Mouse (Mus musculus) heart, embryonic 13.5 days (tissue): ENCODE measurements around the gene Jmjd6. TPM values are rescaled to one million over a fixed set of nuclear protein-coding genes. Genes with fewer than 3 reads are reported as not detected.

Experiments used
- ATAC-seq: fragments of 200-750 bp; cut with Nextera tagmentation; 2 replicates; pipeline ENCODE4 v1.8.0; 2017; ENCODE audit warnings: moderate TSS enrichment; ENCODE audit not compliant: insufficient number of reproducible peaks, low FRiP score, low TSS enrichment; ENCODE audit errors: extremely low read depth
- H3K27ac ChIP-seq: fragments of 300-500 bp; sonication (generic); replicated peaks from 2 replicates; pipeline ENCODE4 v1.5.1; 2015; ENCODE audit warnings: moderate library complexity, mild to moderate bottlenecking, inconsistent platforms
- H3K27me3 ChIP-seq: fragments of 300-500 bp; sonication (generic); replicated peaks from 2 replicates; pipeline ENCODE4 v1.6.1; 2015; ENCODE audit warnings: mild to moderate bottlenecking, inconsistent platforms
- H3K36me3 ChIP-seq: fragments of 300-500 bp; sonication (generic); 2 replicates; pipeline ENCODE4 v1.6.1; 2015; ENCODE audit warnings: mild to moderate bottlenecking, inconsistent platforms
- H3K4me1 ChIP-seq: fragments of 300-500 bp; sonication (generic); 2 replicates; pipeline ENCODE4 v1.6.1; 2015; ENCODE audit warnings: inconsistent platforms
- H3K4me2 ChIP-seq: fragments of 300-500 bp; sonication (generic); 2 replicates; pipeline ENCODE4 v1.6.1; 2015; ENCODE audit warnings: inconsistent platforms, mild to moderate bottlenecking, moderate library complexity
- H3K4me3 ChIP-seq: fragments of 300-500 bp; sonication (generic); 2 replicates; pipeline ENCODE4 v1.5.1; 2015; ENCODE audit warnings: moderate library complexity, mild to moderate bottlenecking, inconsistent platforms
- H3K9ac ChIP-seq: fragments of 300-500 bp; sonication (generic); 2 replicates; pipeline ENCODE4 v1.6.1; 2015; ENCODE audit warnings: inconsistent platforms, mild to moderate bottlenecking, moderate library complexity
- H3K9me3 ChIP-seq: fragments of 300-500 bp; sonication (generic); 2 replicates; pipeline ENCODE4 v1.6.1; 2016; ENCODE audit warnings: inconsistent platforms
- WGBS: fragments of 180-500 bp; shearing (Covaris S2); methylation state at CpG from one replicate; pipeline ENCODE4 v1.1.7; 2015; ENCODE audit warnings: mixed read lengths; 5-methylcytosine and 5-hydroxymethylcytosine counted together
- polyA plus RNA-seq: library from polyadenylated mRNA; unstranded; fragments of >200 nt; fragmentation: Nextera tagmentation; extraction: Ambion mirVana; gene quantifications from 2 replicates; pipeline ENCODE4 v1.2.1, GENCODE M21; 2015

Gene Jmjd6
- polyA plus RNA-seq: 61.7 and 75.3 TPM in 2 replicates

DNA sequence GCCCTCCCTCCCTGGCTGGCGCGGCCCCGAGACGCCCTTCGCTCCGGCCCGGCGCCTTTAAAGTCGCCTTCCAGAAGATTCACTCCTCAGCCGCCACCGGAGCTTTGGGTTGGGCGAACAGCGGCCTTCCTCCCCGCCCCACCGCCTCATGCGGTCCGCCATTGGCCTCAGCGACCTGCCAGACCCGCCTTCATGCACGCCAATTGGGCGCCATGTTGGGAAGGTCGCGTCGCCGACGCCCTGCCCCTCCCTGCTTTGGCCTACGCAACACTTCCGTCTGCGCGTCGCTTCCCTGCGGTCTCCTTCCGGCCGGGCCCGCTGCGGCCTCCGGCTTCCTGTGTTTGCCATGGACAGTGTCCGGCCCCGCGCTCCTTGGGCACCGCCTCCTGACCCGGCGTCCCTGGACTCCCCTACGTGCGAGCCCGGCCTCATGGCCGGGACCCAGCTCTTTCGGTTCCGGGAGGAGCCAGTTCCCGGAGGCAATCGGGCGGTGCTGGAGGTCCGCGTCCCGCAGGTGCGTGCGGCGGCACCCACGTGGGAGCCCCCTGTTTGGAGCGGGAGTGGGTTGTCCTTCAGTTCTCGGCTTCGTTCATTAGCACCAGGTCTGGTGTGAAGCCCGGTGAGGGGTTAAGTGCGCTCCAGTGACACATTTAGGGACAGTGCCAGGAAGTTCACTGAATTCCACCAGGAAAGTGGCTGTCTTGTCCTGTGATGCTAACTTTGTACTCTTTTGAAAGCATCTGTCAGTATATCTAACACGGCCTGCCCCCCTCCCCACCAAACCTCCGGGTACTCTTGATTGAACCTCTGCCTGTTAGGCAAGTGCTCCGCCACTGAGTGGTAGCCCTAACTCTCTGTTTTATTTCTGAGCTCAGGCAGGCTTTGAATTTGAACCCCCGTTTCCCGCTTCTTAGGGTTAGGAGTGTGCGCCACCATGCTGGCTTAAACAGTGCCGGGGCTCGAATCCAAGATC, at the start of gene Jmjd6, which contains the start of gene Mettl23:
Jmjd6 (minus strand) TSS at position 189 of the 973 bp plus-strand sequence.
Mettl23 (plus strand) TSS at position 18 of the 973 bp plus-strand sequence.
- no peaks in the 10 kb centered on the region for H3K9me3 ChIP-seq
- peak; percentile 96 for ATAC-seq
- H3K27me3 ChIP-seq: no peaks in the 10 kb centered on the region
- peak within 1 kb of the TSS; percentile 97 for H3K9ac ChIP-seq
- under 1% methylated on average over 72 of the region's 72 CpGs for WGBS
- peak within 1 kb of the TSS; percentile 93 for H3K4me2 ChIP-seq
- H3K27ac ChIP-seq: peak within 1 kb of the TSS; percentile 100
- H3K4me3 ChIP-seq: peak within 1 kb of the TSS; percentile 90
- peaks cover 55% of the 10 kb centered on the region for H3K4me1 ChIP-seq
- peaks cover 50% of the 10 kb centered on the region for H3K36me3 ChIP-seq

GRCm38 (mm10) chr11:116887136-116887535, 43.9 kb upstream of the Jmjd6 start:
- ATAC-seq: no peak
- no peak overlapping the region for H3K27ac ChIP-seq
- H3K27me3 ChIP-seq: peaks cover 59% of the 10 kb centered on the region
- no peak overlapping the region for H3K4me2 ChIP-seq
- H3K4me3 ChIP-seq: no peak overlapping the region
- H3K9me3 ChIP-seq: no peaks in the 10 kb centered on the region
- H3K9ac ChIP-seq: no peak overlapping the region
- H3K4me1 ChIP-seq: peaks cover 8% of the 10 kb centered on the region
- no peaks in the 10 kb centered on the region for H3K36me3 ChIP-seq
- 60% methylated on average over 5 of the region's 5 CpGs for WGBS

DNA sequence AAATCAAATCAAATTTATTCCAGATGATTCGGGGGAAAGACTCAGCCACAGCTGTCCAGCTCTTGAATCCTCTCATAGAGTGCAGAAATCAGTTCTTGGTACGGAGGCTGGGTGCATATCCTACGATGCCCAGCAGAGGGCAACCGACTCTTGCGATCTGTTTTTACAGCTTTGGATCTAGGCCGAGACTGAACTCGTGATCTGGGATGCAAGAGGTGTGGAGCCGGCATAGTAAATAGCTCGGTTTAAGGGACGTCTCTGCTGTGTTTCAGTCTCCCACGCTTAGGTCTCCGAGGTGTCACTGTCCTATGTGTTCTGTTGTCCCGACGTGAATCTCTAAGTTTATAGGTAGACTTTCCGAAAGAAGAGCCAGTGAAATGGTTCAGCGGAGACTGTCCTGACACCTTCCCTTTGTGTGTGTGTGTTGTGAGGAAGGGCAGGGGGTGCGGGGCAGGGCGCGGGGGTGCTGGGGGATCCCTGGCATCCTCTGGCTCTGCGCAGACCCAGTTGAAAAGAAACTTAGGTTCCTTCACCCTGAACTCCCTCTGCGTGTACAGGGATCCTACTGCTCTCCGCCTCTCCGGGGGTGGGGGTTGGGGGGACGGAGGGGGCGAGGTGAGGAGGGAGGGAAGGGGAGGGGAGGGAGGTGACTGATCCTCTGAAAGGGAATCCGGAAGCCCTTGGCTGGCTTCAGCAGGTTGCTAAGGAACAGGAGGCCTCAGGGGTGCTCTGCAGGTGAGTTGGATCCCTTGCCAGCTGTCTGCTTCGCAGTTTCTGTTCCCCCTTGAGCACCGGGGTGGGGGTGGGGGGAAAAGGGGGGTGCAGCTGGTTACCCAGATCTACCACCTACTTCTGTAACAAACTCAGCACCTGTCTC, 42.3 kb upstream of the Jmjd6 start:
- Histone ChIP-seq H3K36me3 (no peaks in the 10 kb centered on the region), H3K4me3 (peak overlapping the region; percentile 44), H3K9me3 (no peaks in the 10 kb centered on the region), H3K9ac (peak overlapping the region; percentile 70), H3K27ac (no peak overlapping the region), H3K4me2 (peak overlapping the region; percentile 71), H3K27me3 (peaks cover 52% of the 10 kb centered on the region), H3K4me1 (peaks cover 8% of the 10 kb centered on the region)
- no peak for ATAC-seq
- WGBS: 3% methylated on average over 28 of the region's 28 CpGs

DNA sequence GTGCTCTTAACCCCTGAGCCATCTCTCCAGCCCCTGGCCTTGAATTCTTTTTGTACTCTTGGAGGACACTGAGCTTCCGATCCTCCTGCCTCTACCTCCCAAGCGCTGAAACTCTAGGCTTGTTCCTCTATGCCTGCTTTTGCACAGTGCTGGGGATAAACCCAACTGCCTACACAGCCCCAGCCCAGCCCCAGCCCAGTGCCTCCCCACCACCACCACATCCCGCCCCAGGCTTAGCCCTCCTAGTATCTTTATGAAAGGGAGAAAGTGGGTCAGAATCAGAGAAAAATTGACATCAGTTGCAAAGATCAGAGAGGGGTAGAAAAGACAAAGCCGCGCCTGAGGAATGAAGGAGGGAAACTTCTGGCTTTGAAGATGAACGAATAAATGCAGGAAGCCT, 40.8 kb upstream of the Jmjd6 start:
- Histone ChIP-seq H3K27me3 (peaks cover 40% of the 10 kb centered on the region), H3K4me3 (no peak overlapping the region), H3K4me1 (peaks cover 8% of the 10 kb centered on the region), H3K36me3 (no peaks in the 10 kb centered on the region), H3K9ac (no peak overlapping the region), H3K27ac (no peak overlapping the region), H3K4me2 (no peak overlapping the region), H3K9me3 (no peaks in the 10 kb centered on the region)
- ATAC-seq: no peak
- WGBS: 73% methylated on average over 6 of the region's 6 CpGs

GRCm38 (mm10) chr11:116882446-116882845, 39.2 kb upstream of the Jmjd6 start:
- Histone ChIP-seq H3K9ac (no peak overlapping the region), H3K4me1 (peaks cover 8% of the 10 kb centered on the region), H3K4me3 (no peak overlapping the region), H3K4me2 (no peak overlapping the region), H3K27ac (no peak overlapping the region), H3K36me3 (no peaks in the 10 kb centered on the region), H3K27me3 (peaks cover 25% of the 10 kb centered on the region), H3K9me3 (no peaks in the 10 kb centered on the region)
- no peak for ATAC-seq
- WGBS: 72% methylated on average over 10 of the region's 10 CpGs

DNA sequence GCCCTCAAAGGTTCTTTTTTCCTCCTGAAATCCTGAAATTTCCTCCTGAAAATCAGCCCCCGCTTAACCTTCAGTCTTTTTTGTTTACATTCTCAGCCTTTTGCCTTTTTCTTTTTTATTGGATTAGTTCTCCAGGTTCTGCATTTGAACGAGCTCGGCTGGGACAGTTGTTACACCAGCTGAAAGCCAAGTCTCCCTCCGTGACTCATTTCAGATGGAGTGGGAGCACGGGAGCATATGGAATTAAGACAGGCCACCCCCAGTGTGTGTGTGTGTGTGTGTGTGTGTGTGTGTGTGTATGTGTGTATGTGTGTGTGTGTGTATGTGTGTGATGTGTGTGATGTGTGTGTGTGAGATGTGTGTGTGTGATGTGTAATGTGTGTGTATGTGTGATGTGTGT, 38.2 kb upstream of the Jmjd6 start:
- Histone ChIP-seq H3K4me3 (no peak overlapping the region), H3K4me1 (peaks cover 8% of the 10 kb centered on the region), H3K27ac (no peak overlapping the region), H3K4me2 (no peak overlapping the region), H3K9ac (no peak overlapping the region), H3K27me3 (peaks cover 15% of the 10 kb centered on the region), H3K9me3 (no peaks in the 10 kb centered on the region), H3K36me3 (no peaks in the 10 kb centered on the region)
- WGBS: 75% methylated on average over 5 of the region's 5 CpGs
- no peak for ATAC-seq

- Histone ChIP-seq H3K9ac (no peak overlapping the region), H3K4me1 (peaks cover 5% of the 10 kb centered on the region), H3K27ac (no peak overlapping the region), H3K36me3 (peaks cover 2% of the 10 kb centered on the region), H3K9me3 (no peaks in the 10 kb centered on the region), H3K4me3 (no peak overlapping the region), H3K4me2 (no peak overlapping the region), H3K27me3 (peaks cover 9% of the 10 kb centered on the region; the same call in 1 of the 2 replicates)
- 70% methylated on average over 7 of the region's 7 CpGs for WGBS
- ATAC-seq: no peak
Observed at GRCm38 (mm10) chr11:116880839-116881238, 37.6 kb upstream of the Jmjd6 start.

- Histone ChIP-seq H3K27ac (no peak overlapping the region), H3K4me3 (no peak overlapping the region), H3K9ac (no peak overlapping the region), H3K27me3 (no peaks in the 10 kb centered on the region), H3K4me2 (no peak overlapping the region), H3K4me1 (no peaks in the 10 kb centered on the region), H3K36me3 (peaks cover 24% of the 10 kb centered on the region), H3K9me3 (no peaks in the 10 kb centered on the region)
- WGBS: 85% methylated on average over 8 of the region's 8 CpGs
- ATAC-seq: no peak
Observed at GRCm38 (mm10) chr11:116878454-116878853, 35.2 kb upstream of the Jmjd6 start.

DNA sequence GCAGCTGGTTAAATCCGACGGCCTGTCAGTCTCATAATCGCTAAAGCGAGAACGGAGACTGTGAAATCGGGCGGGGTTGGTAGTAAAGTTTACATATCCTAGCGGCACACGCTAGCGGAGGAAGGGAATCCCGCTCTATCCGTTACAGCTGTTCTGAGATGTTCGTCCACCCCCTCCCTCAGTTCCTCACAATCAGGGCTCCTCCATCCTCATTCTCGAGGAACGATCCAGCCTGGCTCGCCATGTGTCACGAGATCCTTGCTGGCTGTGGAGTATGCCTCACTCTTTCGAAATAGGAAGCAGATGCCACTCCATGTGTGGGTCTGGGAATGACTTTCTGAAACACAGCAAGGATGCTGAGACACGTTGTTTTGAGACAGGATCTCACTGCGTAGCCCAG, 30.7 kb upstream of the Jmjd6 start:
- H3K27ac ChIP-seq: no peak overlapping the region
- H3K4me1 ChIP-seq: peaks cover 5% of the 10 kb centered on the region
- WGBS: 88% methylated on average over 20 of the region's 20 CpGs
- no peaks in the 10 kb centered on the region for H3K9me3 ChIP-seq
- H3K36me3 ChIP-seq: peaks cover 64% of the 10 kb centered on the region
- H3K4me3 ChIP-seq: no peak overlapping the region
- no peak for ATAC-seq
- no peak overlapping the region for H3K9ac ChIP-seq
- no peak overlapping the region for H3K4me2 ChIP-seq
- H3K27me3 ChIP-seq: no peaks in the 10 kb centered on the region

GRCm38 (mm10) chr11:116871538-116871937, 28.3 kb upstream of the Jmjd6 start:
- Histone ChIP-seq H3K4me2 (no peak overlapping the region), H3K9me3 (no peaks in the 10 kb centered on the region), H3K27me3 (no peaks in the 10 kb centered on the region), H3K27ac (no peak overlapping the region), H3K9ac (no peak overlapping the region), H3K36me3 (peaks cover 87% of the 10 kb centered on the region), H3K4me1 (peaks cover 11% of the 10 kb centered on the region), H3K4me3 (no peak overlapping the region)
- WGBS: 87% methylated on average over 9 of the region's 9 CpGs
- ATAC-seq: no peak

GRCm38 (mm10) chr11:116869641-116870040, 26.4 kb upstream of the Jmjd6 start:
- Histone ChIP-seq H3K4me2 (no peak overlapping the region), H3K9ac (no peak overlapping the region), H3K9me3 (no peaks in the 10 kb centered on the region), H3K4me1 (peaks cover 16% of the 10 kb centered on the region), H3K4me3 (no peak overlapping the region), H3K27ac (0 out of 2 replicates have a peak overlapping the region, but pooled peaks have one; percentile 10), H3K27me3 (no peaks in the 10 kb centered on the region), H3K36me3 (peaks cover 91% of the 10 kb centered on the region)
- WGBS: 61% methylated on average over 4 of the region's 4 CpGs
- ATAC-seq: no peak
